Mouse (Mus musculus) lung, postnatal 0 days (tissue): ENCODE measurements around the gene Arl16. TPM values are rescaled to one million over a fixed set of nuclear protein-coding genes. Genes with fewer than 3 reads are reported as not detected.
A peak's percentile ranks its signal among the peaks of the same experiment; 100 is the strongest.
"Not testable (repeated sequence)": the region's sequence is repeated elsewhere in the genome, so short reads cannot be mapped to it uniquely, and the experiment has no call there.

Experiments used
- ATAC-seq: fragments of 200-750 bp; cut with Nextera tagmentation; 2 replicates; pipeline ENCODE4 v1.8.0; 2017; ENCODE audit warnings: moderate library complexity
- DNase-seq: peaks from one replicate; pipeline ENCODE4 v3.0.0-alpha.2; 2016; ENCODE audit warnings: low spot score
- H3K27ac ChIP-seq: fragments of 300-500 bp; sonication (generic); 2 replicates; pipeline ENCODE4 v1.5.1; 2014; ENCODE audit warnings: antibody characterized with exemption, mild to moderate bottlenecking, low read length, mixed read lengths
- H3K27me3 ChIP-seq: fragments of 300-500 bp; sonication (generic); replicated peaks from 2 replicates; pipeline ENCODE4 v1.6.1; 2014; ENCODE audit warnings: low read length, mixed read lengths; ENCODE audit not compliant: insufficient read depth
- H3K36me3 ChIP-seq: fragments of 300-500 bp; sonication (generic); 2 replicates; pipeline ENCODE4 v1.6.1; 2014; ENCODE audit warnings: low read length, mixed read lengths; ENCODE audit not compliant: insufficient read depth
- H3K4me1 ChIP-seq: fragments of 300-500 bp; sonication (generic); 2 replicates; pipeline ENCODE4 v1.6.1; 2014; ENCODE audit warnings: antibody characterized with exemption, low read depth, low read length, mixed read lengths; ENCODE audit not compliant: insufficient read depth
- H3K4me2 ChIP-seq: fragments of 300-500 bp; sonication (generic); replicated peaks from 2 replicates; pipeline ENCODE4 v1.6.1; 2014; ENCODE audit warnings: low read depth, mild to moderate bottlenecking, low read length, moderate library complexity, mixed read lengths
- H3K4me3 ChIP-seq: fragments of 300-500 bp; sonication (generic); 2 replicates; pipeline ENCODE4 v1.5.1; 2014; ENCODE audit warnings: low read depth, low read length
- H3K9ac ChIP-seq: fragments of 300-500 bp; sonication (generic); replicated peaks from 2 replicates; pipeline ENCODE4 v1.6.1; 2014; ENCODE audit warnings: low read depth, mild to moderate bottlenecking
- H3K9me3 ChIP-seq: fragments of 300-500 bp; sonication (generic); 2 replicates; pipeline ENCODE4 v1.6.1; 2016; ENCODE audit warnings: low read length, mixed read lengths
- CTCF ChIP-seq: IDR thresholded peaks from 2 replicates; pipeline ENCODE4 v1.5.1; 2016; ENCODE audit warnings: antibody characterized with exemption, mild to moderate bottlenecking
- EP300 ChIP-seq: IDR thresholded peaks from 2 replicates; pipeline ENCODE4 v1.6.1; 2016; ENCODE audit warnings: antibody characterized with exemption, mild to moderate bottlenecking, control low read depth
- WGBS: fragments of 180-500 bp; shearing (Covaris S2); extraction: QIAGEN DNeasy Blood & Tissue Kit; methylation state at CpG from one replicate; pipeline ENCODE4 v1.1.7; 2014; 5-methylcytosine and 5-hydroxymethylcytosine counted together
- polyA plus RNA-seq: library from polyadenylated mRNA; unstranded; fragments of >200 nt; fragmentation: Nextera tagmentation; extraction: Ambion mirVana; gene quantifications from 2 replicates; pipeline ENCODE4 v1.2.1, GENCODE M21; 2015

Arl16 gene
- polyA plus RNA-seq = 29.8 and 33.4 TPM in 2 replicates

DNA sequence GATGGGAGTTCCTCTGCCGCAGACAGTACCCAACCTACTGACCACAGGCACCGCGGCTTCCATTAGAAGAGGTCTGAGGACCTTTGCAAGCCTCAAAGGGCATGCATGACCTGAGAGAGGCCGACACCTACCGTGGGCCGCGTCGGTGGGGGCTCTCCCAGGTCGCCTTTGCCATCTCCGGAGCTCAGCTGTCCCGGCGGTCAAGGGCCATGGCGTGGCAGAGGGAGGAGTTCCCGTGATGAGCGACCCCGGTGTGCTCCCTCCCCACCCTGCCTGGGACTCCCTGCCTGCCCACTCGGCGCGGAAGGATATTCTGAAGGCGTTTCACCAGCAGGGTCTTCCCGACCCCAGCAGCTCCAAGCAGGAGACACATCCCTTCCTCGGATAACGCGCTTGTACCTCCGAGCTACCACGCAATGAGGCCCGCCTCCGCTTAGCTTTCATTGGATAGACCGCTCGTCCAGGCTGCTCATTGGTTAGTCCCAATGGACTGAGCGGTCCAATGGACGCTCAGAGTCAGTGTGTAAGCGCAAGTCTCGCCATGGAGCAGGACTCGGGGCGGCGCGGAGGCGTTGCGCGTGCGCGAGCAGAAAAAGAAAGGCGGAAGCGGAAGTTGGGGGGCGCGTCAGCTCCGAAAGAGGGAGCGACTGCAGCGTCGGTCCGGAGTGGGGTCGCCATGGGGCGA is at the start of gene Arl16:
TSS of gene Arl16 (minus strand) at position 557 of the 685 bp plus-strand sequence.
- under 1% methylated on average over 44 of the region's 54 CpGs for WGBS
- Histone ChIP-seq H3K27me3 (no peaks in the 10 kb centered on the region), H3K9me3 (no peaks in the 10 kb centered on the region), H3K4me3 (peak within 1 kb of the TSS; percentile 82), H3K4me2 (peak within 1 kb of the TSS; percentile 88), H3K9ac (peak within 1 kb of the TSS; percentile 74), H3K36me3 (peaks cover 25% of the 10 kb centered on the region), H3K27ac (0 out of 2 replicates have a peak within 1 kb of the TSS, but pooled peaks have one; percentile 33), H3K4me1 (0 out of 2 replicates have a peak, but pooled peaks cover 8% of the 10 kb centered on the region)
- no peak for TF ChIP-seq EP300
- no peak for TF ChIP-seq CTCF
- ATAC-seq (peak; percentile 100), DNase-seq (peak; percentile 98)

- H3K27me3 ChIP-seq = no peaks in the 10 kb centered on the region
- no peak for DNase-seq
- TF ChIP-seq EP300 (no peak), CTCF (no peak)
- no peak overlapping the region for H3K4me2 ChIP-seq
- 69% methylated on average over 4 of the region's 4 CpGs for WGBS
- H3K4me3 ChIP-seq = no peak overlapping the region
- no peak overlapping the region for H3K27ac ChIP-seq
- H3K9me3 ChIP-seq = no peaks in the 10 kb centered on the region
- no peak overlapping the region for H3K9ac ChIP-seq
- ATAC-seq = no peak
- no peaks in the 10 kb centered on the region for H3K36me3 ChIP-seq
- H3K4me1 ChIP-seq = peaks cover 12% of the 10 kb centered on the region
Measured at GRCm38 (mm10) chr11:120517147-120517546, 49.7 kb upstream of the Arl16 start.

DNA sequence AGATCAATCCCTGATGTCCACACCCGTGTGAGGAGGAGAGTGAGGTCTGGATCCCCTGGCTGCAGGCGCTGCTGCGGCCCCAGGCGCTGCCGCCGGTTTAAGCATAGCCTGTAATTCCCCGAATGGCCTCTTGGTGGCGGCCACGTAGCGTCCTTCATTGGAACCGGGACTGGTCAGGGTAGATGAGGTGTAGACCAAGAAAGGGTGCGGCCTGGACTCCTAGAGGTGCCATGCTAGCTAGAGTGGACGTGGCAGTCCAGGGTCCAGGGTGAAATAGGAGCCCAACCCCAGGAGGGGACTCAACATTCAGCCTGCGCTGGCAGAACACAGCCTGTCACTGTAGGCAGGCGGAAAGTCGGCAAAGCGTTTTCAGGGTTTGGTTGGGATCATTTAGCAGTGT is 48.2 kb upstream of the Arl16 start:
- WGBS = 17% methylated on average over 17 of the region's 17 CpGs
- Histone ChIP-seq H3K36me3 (no peaks in the 10 kb centered on the region), H3K27ac (no peak overlapping the region), H3K9ac (no peak overlapping the region), H3K4me3 (no peak overlapping the region), H3K27me3 (no peaks in the 10 kb centered on the region), H3K4me1 (peaks cover 12% of the 10 kb centered on the region), H3K4me2 (no peak overlapping the region), H3K9me3 (no peaks in the 10 kb centered on the region)
- peak; percentile 60 for ATAC-seq
- TF ChIP-seq CTCF (peak; percentile 100), EP300 (no peak)
- DNase-seq = peak; percentile 92

DNA sequence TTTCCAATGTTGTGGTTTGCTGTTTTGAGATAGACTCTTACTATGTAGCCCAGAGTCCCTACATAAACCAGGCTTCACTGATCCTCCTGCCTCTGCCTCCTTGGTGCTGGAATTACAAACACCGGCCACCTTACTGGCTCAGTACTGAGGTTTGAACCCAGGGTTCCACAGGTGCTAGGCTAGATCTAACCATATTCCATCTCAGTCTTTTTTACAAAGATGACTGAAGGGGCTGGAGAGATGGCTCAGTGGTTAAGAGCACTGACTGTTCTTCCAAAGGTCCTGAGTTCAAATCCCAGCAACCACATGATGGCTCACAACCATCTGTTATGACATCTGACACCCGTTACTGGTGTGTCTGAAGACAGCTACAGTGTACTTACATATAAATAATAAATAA is 46.9 kb upstream of the Arl16 start:
- H3K36me3 ChIP-seq, ATAC-seq, H3K4me3 ChIP-seq, DNase-seq, H3K9me3 ChIP-seq, H3K4me2 ChIP-seq, H3K27ac ChIP-seq, H3K9ac ChIP-seq, H3K27me3 ChIP-seq: not testable (repeated sequence)
- peaks cover 11% of the 10 kb centered on the region for H3K4me1 ChIP-seq
- 83% methylated on average over 2 of the region's 2 CpGs for WGBS

- Histone ChIP-seq H3K27ac (no peak overlapping the region), H3K9ac (no peak overlapping the region), H3K4me3 (no peak overlapping the region), H3K27me3 (no peaks in the 10 kb centered on the region), H3K4me1 (peaks cover 6% of the 10 kb centered on the region; the same call in 1 of the 2 replicates), H3K9me3 (no peaks in the 10 kb centered on the region), H3K4me2 (no peak overlapping the region), H3K36me3 (no peaks in the 10 kb centered on the region)
- ATAC-seq = no peak
- DNase-seq = no peak
- 30% methylated on average over 6 of the region's 6 CpGs for WGBS
- no peak for TF ChIP-seq CTCF
- TF ChIP-seq EP300 = no peak
Measured at GRCm38 (mm10) chr11:120512790-120513453, 45.5 kb upstream of the Arl16 start.

DNA sequence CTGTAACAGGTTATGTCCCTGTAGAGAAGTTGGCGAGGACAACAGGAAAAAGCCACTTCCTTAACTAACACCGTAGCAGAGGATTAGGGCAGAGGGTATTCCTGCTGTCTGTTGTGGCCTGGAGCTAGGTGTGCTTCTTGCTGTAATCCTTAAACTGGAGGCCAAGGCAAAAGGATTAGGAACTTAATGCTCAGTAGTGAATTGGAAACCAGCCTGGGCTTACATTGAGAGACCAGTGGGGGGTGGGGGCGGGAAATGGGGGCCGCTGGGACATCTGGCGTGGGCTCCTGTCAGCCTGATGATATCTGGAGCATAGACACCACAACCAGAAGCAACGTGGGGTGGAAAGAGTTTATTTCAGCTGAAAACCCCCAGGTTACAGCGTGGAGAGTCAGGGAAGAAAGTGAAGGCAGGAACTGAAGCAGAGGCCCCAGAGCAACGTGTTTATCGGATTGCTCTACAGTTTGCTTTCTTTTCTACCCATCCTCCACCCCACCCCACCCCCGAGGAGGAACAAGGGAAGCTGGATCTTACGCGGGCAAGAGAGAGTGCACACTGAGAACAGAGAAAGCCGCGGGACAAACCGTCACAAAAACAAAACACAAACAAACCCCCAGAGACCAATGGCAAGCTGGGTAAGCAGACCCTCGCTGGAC is 43.1 kb upstream of the Arl16 start:
- peak overlapping the region; percentile 54 for H3K4me2 ChIP-seq
- ATAC-seq (no peak), DNase-seq (peak; percentile 64)
- no peak for TF ChIP-seq EP300
- no peak for TF ChIP-seq CTCF
- H3K9me3 ChIP-seq = no peaks in the 10 kb centered on the region
- WGBS = 8% methylated on average over 16 of the region's 16 CpGs
- no peaks in the 10 kb centered on the region for H3K27me3 ChIP-seq
- peak overlapping the region; percentile 77 for H3K27ac ChIP-seq
- peaks cover 6% of the 10 kb centered on the region; the same call in 1 of the 2 replicates for H3K4me1 ChIP-seq
- peak overlapping the region; percentile 20 for H3K4me3 ChIP-seq
- no peaks in the 10 kb centered on the region for H3K36me3 ChIP-seq
- peak overlapping the region; percentile 38; the same call in 1 of the 2 replicates for H3K9ac ChIP-seq
